Mouse (Mus musculus) limb, embryonic 11.5 days (tissue): Measurements from ENCODE around the gene Nphp3. TPM values are rescaled to one million over a fixed set of nuclear protein-coding genes. Genes with fewer than 3 reads are reported as not detected.

ENCODE experiments used
- ATAC-seq: fragments of 200-750 bp; cut with Nextera tagmentation; 2 replicates; pipeline ENCODE4 v1.8.0; 2017; ENCODE audit warnings: low read depth; ENCODE audit not compliant: insufficient number of reproducible peaks, low FRiP score, low TSS enrichment
- DNase-seq: peaks from one replicate; pipeline ENCODE4 v3.0.0-alpha.2; 2015; ENCODE audit warnings: low spot score
- H3K27ac ChIP-seq: fragments of 300-500 bp; sonication (generic); replicated peaks from 2 replicates; pipeline ENCODE4 v1.5.1; 2014; ENCODE audit warnings: low read depth, mild to moderate bottlenecking, low read length
- H3K27me3 ChIP-seq: fragments of 300-500 bp; sonication (generic); 2 replicates; pipeline ENCODE4 v1.6.1; 2014; ENCODE audit warnings: mild to moderate bottlenecking, low read length, mixed read lengths; ENCODE audit not compliant: control insufficient read depth, insufficient read depth
- H3K36me3 ChIP-seq: fragments of 300-500 bp; sonication (generic); 2 replicates; pipeline ENCODE4 v1.6.1; 2014; ENCODE audit warnings: mild to moderate bottlenecking, low read length, moderate library complexity, mixed read lengths; ENCODE audit not compliant: control insufficient read depth, insufficient read depth
- H3K4me1 ChIP-seq: fragments of 300-500 bp; sonication (generic); 2 replicates; pipeline ENCODE4 v1.6.1; 2014; ENCODE audit warnings: low read length, mixed read lengths; ENCODE audit not compliant: control insufficient read depth, insufficient read depth
- H3K4me2 ChIP-seq: fragments of 300-500 bp; sonication (generic); 2 replicates; pipeline ENCODE4 v1.6.1; 2014; ENCODE audit warnings: low read depth, mild to moderate bottlenecking, moderate library complexity; ENCODE audit not compliant: severe bottlenecking
- H3K4me3 ChIP-seq: fragments of 300-500 bp; sonication (generic); 2 replicates; pipeline ENCODE4 v1.5.1; 2014; ENCODE audit warnings: low read depth, low read length
- H3K9ac ChIP-seq: fragments of 300-500 bp; sonication (generic); 2 replicates; pipeline ENCODE4 v1.6.1; 2014; ENCODE audit warnings: mild to moderate bottlenecking, low read length
- H3K9me3 ChIP-seq: fragments of 300-500 bp; sonication (generic); 2 replicates; pipeline ENCODE4 v1.6.1; 2016; ENCODE audit warnings: low read length; ENCODE audit not compliant: control insufficient read depth
- WGBS: fragments of 180-500 bp; shearing (Covaris S2); extraction: QIAGEN DNeasy Blood & Tissue Kit; methylation state at CpG from one replicate; pipeline ENCODE4 v1.1.7; 2014; 5-methylcytosine and 5-hydroxymethylcytosine counted together
- polyA plus RNA-seq: library from polyadenylated mRNA; unstranded; fragments of >200 nt; fragmentation: Nextera tagmentation; extraction: Ambion mirVana; gene quantifications from 2 replicates; pipeline ENCODE4 v1.2.1, GENCODE M21; 2014

The Nphp3 gene
- polyA plus RNA-seq, 1 experiment from 2014 or later, result 6.1 TPM

GRCm38 (mm10) chr9:104027186-104027585 is 24.8 kb downstream of the Nphp3 start:
- 96% methylated on average over 8 of the region's 8 CpGs for WGBS
- no peak for ATAC-seq

GRCm38 (mm10) chr9:104029861-104030260 is 27.5 kb downstream of the Nphp3 start:
- H3K4me3 ChIP-seq, result no peak overlapping the region
- no peaks in the 10 kb centered on the region for H3K4me1 ChIP-seq
- H3K4me2 ChIP-seq, result no peak overlapping the region
- ATAC-seq (no peak), DNase-seq (no peak)
- no peak overlapping the region for H3K27ac ChIP-seq
- WGBS, result 88% methylated on average over 11 of the region's 11 CpGs
- H3K36me3 ChIP-seq, result peaks cover 5% of the 10 kb centered on the region; the same call in 1 of the 2 replicates
- H3K9ac ChIP-seq, result no peak overlapping the region
- no peaks in the 10 kb centered on the region for H3K27me3 ChIP-seq
- H3K9me3 ChIP-seq, result 0 out of 2 replicates have a peak, but pooled peaks cover 2% of the 10 kb centered on the region

More at GRCm38 (mm10) chr9:104027186-104027585, 24.8 kb downstream of the Nphp3 start:
- DNase-seq, result no peak
- peaks cover 5% of the 10 kb centered on the region; the same call in 1 of the 2 replicates for H3K36me3 ChIP-seq
- 0 out of 2 replicates have a peak, but pooled peaks cover 2% of the 10 kb centered on the region for H3K9me3 ChIP-seq
- H3K4me3 ChIP-seq, result no peak overlapping the region
- no peak overlapping the region for H3K27ac ChIP-seq
- no peaks in the 10 kb centered on the region for H3K27me3 ChIP-seq
- no peaks in the 10 kb centered on the region for H3K4me1 ChIP-seq
- no peak overlapping the region for H3K4me2 ChIP-seq
- H3K9ac ChIP-seq, result no peak overlapping the region

GRCm38 (mm10) chr9:104034231-104034630 is 31.9 kb downstream of the Nphp3 start:
- no peak overlapping the region for H3K4me2 ChIP-seq
- no peaks in the 10 kb centered on the region for H3K4me1 ChIP-seq
- H3K27ac ChIP-seq, result no peak overlapping the region
- no peak overlapping the region for H3K4me3 ChIP-seq
- WGBS, result 85% methylated on average over 8 of the region's 8 CpGs
- no peak for ATAC-seq
- no peaks in the 10 kb centered on the region for H3K27me3 ChIP-seq
- H3K9me3 ChIP-seq, result no peaks in the 10 kb centered on the region
- DNase-seq, result no peak
- H3K9ac ChIP-seq, result no peak overlapping the region
- no peaks in the 10 kb centered on the region for H3K36me3 ChIP-seq

DNA sequence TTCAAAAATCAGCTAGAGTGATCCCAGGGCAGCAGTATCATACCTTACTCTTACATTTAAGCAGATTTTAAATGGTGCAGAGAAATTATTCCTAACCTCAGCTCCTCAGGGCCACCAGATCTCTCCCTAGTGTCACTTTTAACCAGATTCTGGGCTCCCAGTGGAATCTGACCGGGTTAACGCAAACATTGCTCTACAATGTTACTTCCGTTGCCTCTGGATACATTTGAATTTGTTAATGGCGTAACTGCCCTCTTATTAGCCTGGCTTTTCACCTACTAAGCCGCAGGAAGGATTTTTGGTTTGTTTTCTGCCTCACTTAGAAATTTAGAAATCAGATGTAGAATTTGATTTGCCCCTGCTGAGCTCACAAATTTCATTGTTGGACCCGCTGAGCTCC is 32.4 kb downstream of the Nphp3 start:
- WGBS, result 73% methylated on average over 6 of the region's 6 CpGs
- no peak for DNase-seq
- Histone ChIP-seq H3K4me1 (no peaks in the 10 kb centered on the region), H3K4me3 (no peak overlapping the region), H3K36me3 (no peaks in the 10 kb centered on the region), H3K27ac (no peak overlapping the region), H3K9me3 (no peaks in the 10 kb centered on the region), H3K4me2 (no peak overlapping the region), H3K9ac (no peak overlapping the region), H3K27me3 (no peaks in the 10 kb centered on the region)
- no peak for ATAC-seq

GRCm38 (mm10) chr9:104035261-104036015 is 33.1 kb downstream of the Nphp3 start:
- H3K4me3 ChIP-seq, result no peak overlapping the region
- H3K4me1 ChIP-seq, result no peaks in the 10 kb centered on the region
- 48% methylated on average over 24 of the region's 24 CpGs for WGBS
- ATAC-seq (peak; percentile 62; the same call in 1 of the 2 replicates), DNase-seq (peak; percentile 87)
- H3K9me3 ChIP-seq, result no peaks in the 10 kb centered on the region
- H3K27me3 ChIP-seq, result no peaks in the 10 kb centered on the region
- no peaks in the 10 kb centered on the region for H3K36me3 ChIP-seq
- no peak overlapping the region for H3K4me2 ChIP-seq
- H3K9ac ChIP-seq, result no peak overlapping the region
- no peak overlapping the region for H3K27ac ChIP-seq

DNA sequence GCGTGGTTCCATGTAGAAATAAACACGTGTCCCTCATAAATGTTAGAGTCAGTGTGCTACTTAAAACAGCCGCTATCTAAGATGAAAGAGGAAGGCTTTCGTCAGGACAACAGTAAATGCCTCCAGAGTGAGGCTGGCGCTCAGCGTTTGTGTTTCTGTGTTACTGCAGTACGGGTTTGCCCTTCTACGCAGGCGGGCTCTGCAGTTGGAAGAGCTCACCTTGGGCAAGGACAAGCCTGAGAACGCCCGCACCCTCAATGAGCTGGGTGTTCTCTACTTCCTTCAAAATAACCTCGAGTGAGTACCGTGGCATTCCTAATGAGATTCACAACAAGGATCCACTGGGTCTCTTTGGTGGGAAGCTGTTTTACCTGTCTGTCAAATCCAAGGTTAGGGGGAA is 35.9 kb downstream of the Nphp3 start:
- DNase-seq (no peak), ATAC-seq (no peak)
- Histone ChIP-seq H3K4me1 (no peaks in the 10 kb centered on the region), H3K27ac (no peak overlapping the region), H3K27me3 (no peaks in the 10 kb centered on the region), H3K36me3 (no peaks in the 10 kb centered on the region), H3K9me3 (no peaks in the 10 kb centered on the region), H3K4me2 (no peak overlapping the region), H3K4me3 (no peak overlapping the region), H3K9ac (no peak overlapping the region)
- 86% methylated on average over 13 of the region's 13 CpGs for whole genome bisulfite sequencing

DNA sequence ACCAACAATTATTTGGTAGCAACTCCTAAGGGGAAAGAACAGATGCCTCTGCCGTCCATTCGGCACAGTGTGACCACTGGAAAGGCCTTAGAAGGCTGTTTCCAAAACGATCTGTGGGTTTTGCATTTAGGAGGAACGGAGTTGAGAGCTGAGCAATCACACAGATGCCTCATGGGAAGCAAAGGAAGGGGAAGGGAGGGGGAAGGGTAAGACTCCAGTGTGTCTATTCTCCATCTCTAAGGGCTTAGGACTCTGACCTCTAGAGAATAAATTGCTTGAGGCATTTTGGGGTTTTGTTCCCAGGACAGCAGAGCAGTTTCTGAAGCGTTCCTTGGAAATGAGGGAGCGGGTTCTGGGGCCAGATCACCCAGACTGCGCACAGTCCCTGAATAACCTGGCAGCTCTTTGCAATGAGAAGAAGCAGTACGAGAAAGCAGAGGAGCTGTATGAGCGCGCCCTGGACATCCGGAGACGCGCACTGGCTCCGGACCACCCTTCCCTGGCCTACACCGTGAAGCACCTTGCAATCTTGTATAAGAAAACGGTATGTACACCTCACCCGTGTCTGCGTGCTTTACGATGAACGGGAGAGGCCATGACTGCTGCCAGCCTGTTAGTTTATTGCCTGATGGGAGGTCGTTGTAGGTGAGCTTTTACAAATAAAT is 36.8 kb downstream of the Nphp3 start:
- 88% methylated on average over 21 of the region's 21 CpGs for WGBS
- Histone ChIP-seq H3K36me3 (no peaks in the 10 kb centered on the region), H3K27me3 (no peaks in the 10 kb centered on the region), H3K4me2 (no peak overlapping the region), H3K9ac (no peak overlapping the region), H3K27ac (no peak overlapping the region), H3K4me1 (no peaks in the 10 kb centered on the region), H3K4me3 (no peak overlapping the region), H3K9me3 (no peaks in the 10 kb centered on the region)
- DNase-seq (no peak), ATAC-seq (no peak)

DNA sequence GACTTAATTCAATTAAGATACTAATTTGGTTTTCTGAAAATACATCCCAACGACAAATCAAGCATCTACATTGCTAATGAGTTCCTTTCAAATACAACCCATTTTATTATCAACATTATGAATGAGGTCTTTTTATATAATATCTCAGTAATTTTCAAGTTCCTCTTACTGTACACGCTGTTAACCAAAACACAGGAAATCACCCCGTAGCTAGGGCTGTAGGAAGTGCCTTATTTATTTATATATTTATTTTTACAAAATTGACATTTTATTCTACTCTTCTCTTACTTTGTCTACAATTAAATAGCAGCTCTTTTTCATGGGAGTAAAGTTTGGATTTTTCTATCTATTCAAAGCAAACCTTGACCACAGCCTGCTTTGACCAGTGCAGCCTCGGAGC is 37.4 kb downstream of the Nphp3 start:
- no peak for DNase-seq
- no peak overlapping the region for H3K4me3 ChIP-seq
- 90% methylated on average over 4 of the region's 4 CpGs for WGBS
- no peaks in the 10 kb centered on the region for H3K4me1 ChIP-seq
- H3K9ac ChIP-seq, result no peak overlapping the region
- ATAC-seq, result no peak
- H3K9me3 ChIP-seq, result no peaks in the 10 kb centered on the region
- H3K36me3 ChIP-seq, result no peaks in the 10 kb centered on the region
- H3K27ac ChIP-seq, result no peak overlapping the region
- no peaks in the 10 kb centered on the region for H3K27me3 ChIP-seq
- no peak overlapping the region for H3K4me2 ChIP-seq
